Comparison of ENCODE assay signal across 39 mouse cellular contexts in genomic region chr2:70609769-70610168, GRCm38 (mm10). TPM values are rescaled to one million over a fixed set of nuclear protein-coding genes. Genes with fewer than 3 reads are reported as not detected.
"Had no signal": no experiment of that assay in that cellular context is flagged by ENCODE, and none has a peak within 500 bp of the region (broad histone marks: within the 10 kb centered on the region; RNA-seq: fewer than 3 reads in every experiment).

No protein-coding gene starts in this region.

- H3K4me3 ChIP-seq: limb, embryonic 10.5 days; limb, embryonic 12.5 days; limb, embryonic 13.5 days; limb, embryonic 15.5 days; liver, embryonic 12.5 days; liver, embryonic 13.5 days; liver, embryonic 15.5 days; lung, embryonic 15.5 days; megakaryocyte, embryonic 14.5 days; midbrain, embryonic 10.5 days; midbrain, embryonic 12.5 days; midbrain, embryonic 13.5 days; midbrain, embryonic 15.5 days; myocyte; neural tube, embryonic 12.5 days had no signal

- H3K9ac ChIP-seq: limb, embryonic 12.5 days; limb, embryonic 13.5 days; limb, embryonic 15.5 days; liver, embryonic 12.5 days; liver, embryonic 13.5 days; liver, embryonic 14.5 days; liver, embryonic 15.5 days; liver, postnatal 0 days; lung, embryonic 14.5 days; lung, embryonic 15.5 days; midbrain, embryonic 12.5 days; midbrain, embryonic 13.5 days; midbrain, embryonic 15.5 days; neural tube, embryonic 12.5 days had no signal

- H3K36me3 ChIP-seq: limb, embryonic 10.5 days; limb, embryonic 12.5 days; limb, embryonic 13.5 days; limb, embryonic 15.5 days; liver, embryonic 12.5 days; liver, embryonic 13.5 days; liver, embryonic 15.5 days; lung, embryonic 15.5 days; midbrain, embryonic 10.5 days; midbrain, embryonic 12.5 days; midbrain, embryonic 13.5 days; midbrain, embryonic 15.5 days; neural tube, embryonic 12.5 days had no signal

- H3K4me2 ChIP-seq: limb, embryonic 12.5 days; limb, embryonic 13.5 days; limb, embryonic 15.5 days; liver, embryonic 11.5 days; liver, embryonic 12.5 days; liver, embryonic 13.5 days; liver, embryonic 15.5 days; lung, embryonic 14.5 days; lung, embryonic 15.5 days; midbrain, embryonic 11.5 days; midbrain, embryonic 12.5 days; midbrain, embryonic 13.5 days; midbrain, embryonic 15.5 days; neural tube, embryonic 12.5 days had no signal

- H3K27me3 ChIP-seq: limb, embryonic 12.5 days; limb, embryonic 13.5 days; limb, embryonic 15.5 days; liver, embryonic 12.5 days; liver, embryonic 13.5 days; liver, embryonic 15.5 days; lung, embryonic 15.5 days; midbrain, embryonic 12.5 days; midbrain, embryonic 13.5 days; midbrain, embryonic 15.5 days; neural tube, embryonic 12.5 days had no signal

- H3K4me1 ChIP-seq: limb, embryonic 10.5 days; limb, embryonic 12.5 days; limb, embryonic 13.5 days; limb, embryonic 15.5 days; liver, embryonic 12.5 days; liver, embryonic 13.5 days; liver, embryonic 15.5 days; lung, embryonic 15.5 days; megakaryocyte, embryonic 14.5 days; midbrain, embryonic 10.5 days; midbrain, embryonic 12.5 days; midbrain, embryonic 13.5 days; midbrain, embryonic 15.5 days; neural tube, embryonic 12.5 days had no signal

- DNase-seq: left cerebral cortex, postnatal 4 days; liver; liver, embryonic 13.5 days; liver, postnatal 0 days; lung, adult 18-20 months; lung, adult 2 months; lung, embryonic 14.5 days; lung, postnatal 10 days; lung, postnatal 14 days; lung, postnatal 36 days; lung, postnatal 4 days; midbrain, embryonic 14.5 days had no signal

- H3K9me3 ChIP-seq: limb, embryonic 10.5 days; limb, embryonic 12.5 days; limb, embryonic 15.5 days; liver, embryonic 12.5 days; liver, embryonic 13.5 days; liver, embryonic 15.5 days; lung, embryonic 15.5 days; midbrain, embryonic 12.5 days; midbrain, embryonic 15.5 days; neural tube, embryonic 12.5 days had no signal

- H3K27ac ChIP-seq: limb, embryonic 10.5 days; limb, embryonic 12.5 days; limb, embryonic 13.5 days; limb, embryonic 15.5 days; liver, embryonic 12.5 days; liver, embryonic 13.5 days; liver, embryonic 14.5 days; liver, embryonic 15.5 days; lung, embryonic 15.5 days; macrophage; midbrain, embryonic 10.5 days; midbrain, embryonic 12.5 days; midbrain, embryonic 13.5 days; midbrain, embryonic 15.5 days; neural tube, embryonic 12.5 days had no signal

- ATAC-seq: liver, embryonic 12.5 days; liver, postnatal 0 days; lung, postnatal 0 days; midbrain, embryonic 13.5 days; midbrain, embryonic 15.5 days; midbrain, embryonic 16.5 days had no signal

RNA-seq across cellular contexts. Expression of gene Gm26558, which starts 52.1 kb away (rescaled TPM):
- total RNA-seq: left cerebral cortex, postnatal 10 days; left cerebral cortex, postnatal 25 days; megakaryocyte progenitor cell, adult 5-6 weeks; megakaryocyte, adult 5-6 weeks; megakaryocyte-erythroid progenitor cell, adult 5-6 weeks; monocyte, adult 5-6 weeks had no signal
- polyA plus RNA-seq: macrophage had no signal

RNA-seq across cellular contexts. Expression of gene Gad1, which starts 56.9 kb away (rescaled TPM):
- total RNA-seq: liver, adult 2 months; megakaryocyte progenitor cell, adult 5-6 weeks; megakaryocyte, adult 5-6 weeks; megakaryocyte-erythroid progenitor cell, adult 5-6 weeks had no signal
- polyA plus RNA-seq: liver, adult 2 months; macrophage; myocyte had no signal
